Mouse (Mus musculus): ENCODE measurements around the gene Ctu2.

The Ctu2 gene

GRCm38 (mm10) chr8:122475580-122476320 is at the start of gene Ctu2, which contains the start of gene Rnf166:
TSS of gene Ctu2 (plus strand) at chr8:122476143.
TSS of gene Rnf166 (minus strand) at chr8:122476064.
- peak; percentile 93 for DNase-seq

GRCm38 (mm10) chr8:122426145-122426544 is 49.8 kb upstream of the Ctu2 start:
- no peak for DNase-seq

- DNase-seq = no peak
Observed at GRCm38 (mm10) chr8:122427607-122428006, 48.3 kb upstream of the Ctu2 start.

DNA sequence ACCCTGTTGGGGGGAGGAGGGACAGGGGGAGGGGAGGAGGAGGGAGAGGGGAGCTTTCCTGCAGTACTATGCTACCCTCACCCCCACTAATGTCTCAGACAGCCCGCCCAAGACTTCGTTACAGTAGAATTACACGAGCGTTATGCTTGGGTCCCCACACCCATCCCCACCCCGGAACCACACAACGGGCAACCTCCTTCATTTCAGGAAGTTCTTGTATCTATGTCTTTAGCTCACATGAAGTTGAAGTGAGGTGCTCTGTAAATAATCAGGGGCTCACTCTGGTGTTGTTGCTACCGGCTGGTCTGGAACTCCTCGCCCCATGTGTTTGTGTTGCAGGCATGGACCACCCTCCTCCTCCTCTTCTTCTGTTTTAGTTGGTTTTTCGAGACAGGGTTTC is 47.8 kb upstream of the Ctu2 start:
- DNase-seq = no peak

- no peak for DNase-seq
Observed at GRCm38 (mm10) chr8:122430058-122430636, 45.8 kb upstream of the Ctu2 start.

DNA sequence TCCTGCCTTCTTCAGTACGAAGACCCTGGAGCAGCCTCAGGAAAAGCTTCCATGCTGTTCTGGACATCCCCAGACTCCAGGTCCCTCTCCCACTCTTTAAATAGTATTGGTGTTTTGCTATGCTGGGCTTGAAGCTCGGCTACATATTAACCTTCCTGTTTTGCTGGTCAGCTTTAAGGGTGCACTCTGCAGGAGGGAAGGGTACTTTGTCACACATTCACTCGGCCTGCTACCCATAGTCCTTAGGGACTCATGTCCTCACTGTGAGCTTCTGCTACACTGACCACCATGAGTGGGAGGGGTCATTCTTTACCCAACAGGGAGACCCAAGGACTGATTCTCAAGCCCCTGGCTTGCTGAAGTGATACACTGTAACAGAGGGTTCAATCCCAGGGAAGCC is 45.3 kb upstream of the Ctu2 start:
- DNase-seq = no peak

DNA sequence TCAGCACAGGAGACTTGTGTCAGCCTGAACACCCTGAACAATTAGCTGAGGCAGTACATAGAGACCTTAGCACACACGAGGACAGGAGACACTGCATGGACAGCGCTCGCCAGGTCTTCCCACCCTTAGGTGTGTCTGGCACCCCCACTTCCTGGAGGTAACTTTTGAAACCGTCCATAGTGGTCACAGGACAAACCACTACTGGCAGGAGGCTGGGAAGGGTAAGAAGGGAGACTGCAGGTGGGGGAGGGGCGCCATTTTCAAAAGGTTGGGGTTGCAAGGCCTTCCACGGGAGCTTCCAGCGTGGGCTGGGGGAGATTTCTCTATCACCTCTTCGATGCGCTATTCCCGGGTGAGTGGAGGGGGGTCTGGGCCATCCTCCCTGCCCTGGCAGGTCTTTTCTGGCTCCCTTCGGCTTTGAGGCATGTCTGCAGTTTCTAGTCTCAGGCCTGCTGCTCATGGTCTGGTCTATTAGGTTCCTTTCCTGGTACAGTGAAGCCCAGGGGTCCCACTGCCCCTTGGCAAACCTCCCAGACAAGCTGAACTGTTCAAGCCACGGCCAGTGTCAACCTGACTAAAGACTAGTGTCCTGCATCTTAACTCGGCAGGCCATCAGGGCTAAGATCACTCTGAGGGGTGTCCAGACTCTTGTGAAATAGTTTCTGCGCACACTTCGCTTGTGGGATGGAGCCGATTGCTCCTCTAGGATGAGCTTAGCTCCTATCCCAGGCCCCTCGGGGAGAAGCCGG is 44.1 kb upstream of the Ctu2 start:
- peak; percentile 42 for DNase-seq

DNA sequence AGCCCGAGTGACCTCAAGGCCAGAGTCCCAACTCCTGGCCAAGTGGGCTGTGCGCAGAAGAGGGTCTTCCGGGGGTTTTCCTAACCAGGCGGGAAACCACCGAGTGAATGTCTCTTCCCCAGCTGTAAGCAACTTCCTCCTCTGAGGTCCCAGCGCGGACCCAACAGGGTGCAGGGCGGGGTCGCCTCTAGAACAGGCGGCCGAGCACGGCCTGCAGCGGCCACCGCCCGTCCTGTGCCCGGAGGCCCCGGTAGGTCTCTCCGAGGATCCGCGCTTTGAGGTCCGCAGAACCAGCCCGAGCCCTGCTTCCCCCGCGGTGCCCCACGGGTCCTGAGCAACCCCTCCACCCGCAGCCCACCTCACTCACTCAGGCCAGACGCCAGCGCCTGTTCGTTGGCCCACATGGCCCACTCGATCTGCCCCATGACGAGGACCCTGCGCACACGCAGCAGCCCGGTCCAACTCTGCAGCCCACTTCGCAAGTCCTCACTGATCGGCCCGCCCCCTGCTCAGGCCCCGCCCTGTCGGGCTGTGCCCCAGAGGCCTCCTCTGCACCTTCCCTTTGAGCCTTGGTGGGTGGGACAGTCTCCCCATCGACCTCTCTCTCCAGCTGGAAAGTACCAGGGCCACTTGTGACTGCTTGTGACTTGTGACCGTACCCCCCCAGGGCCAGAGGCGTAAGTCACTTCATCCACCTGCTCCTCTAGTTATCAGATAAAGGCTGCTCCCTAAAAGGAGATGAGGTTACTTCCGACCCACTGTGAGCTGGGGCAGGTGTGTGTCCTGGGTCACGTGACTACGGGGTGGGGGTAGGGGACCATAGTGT is 43.3 kb upstream of the Ctu2 start, which contains the start of gene Cyba:
Gene Cyba, minus strand, starts transcription at position 488 of the 826 bp plus-strand sequence.
- DNase-seq = peak; percentile 94

DNA sequence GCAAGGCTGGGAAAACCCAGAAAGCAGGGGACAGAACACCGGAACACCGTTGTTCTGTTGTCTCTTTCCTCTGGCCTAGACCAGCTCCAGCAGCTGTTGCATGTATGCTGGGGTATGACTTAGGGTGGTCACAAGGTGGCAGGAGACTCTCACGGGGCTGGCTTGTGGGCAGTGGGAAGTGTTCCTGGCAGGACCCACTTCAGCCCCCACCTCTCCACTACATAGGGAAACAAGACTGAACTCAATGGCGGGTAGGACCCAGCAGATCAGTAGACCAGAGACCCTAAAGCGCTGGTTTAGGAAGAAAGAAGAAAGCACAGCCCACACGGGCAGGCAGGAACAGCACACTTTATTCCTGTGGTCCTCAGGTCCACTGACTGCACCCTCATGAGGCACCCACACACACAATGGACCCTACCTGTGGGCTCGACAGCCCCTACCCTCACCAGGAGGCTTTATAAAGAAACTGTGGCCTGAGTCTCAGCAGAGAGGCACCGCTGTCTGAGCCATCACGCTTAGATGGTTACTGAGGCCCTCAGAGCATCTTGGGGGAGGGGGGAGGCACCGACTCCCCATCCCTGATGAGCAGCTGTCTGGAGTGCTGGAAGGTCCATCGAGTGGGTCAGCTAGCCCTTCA is 42.6 kb upstream of the Ctu2 start:
- DNase-seq = no peak

GRCm38 (mm10) chr8:122435375-122435774 is 40.6 kb upstream of the Ctu2 start:
- DNase-seq = no peak

GRCm38 (mm10) chr8:122436146-122436545 is 39.8 kb upstream of the Ctu2 start:
- DNase-seq = no peak

GRCm38 (mm10) chr8:122436586-122437125 is 39.3 kb upstream of the Ctu2 start:
- no peak for DNase-seq

GRCm38 (mm10) chr8:122437708-122438331 is 38.1 kb upstream of the Ctu2 start:
- DNase-seq = peak; percentile 56

- DNase-seq = no peak
Observed at GRCm38 (mm10) chr8:122439336-122439735, 36.6 kb upstream of the Ctu2 start.

DNA sequence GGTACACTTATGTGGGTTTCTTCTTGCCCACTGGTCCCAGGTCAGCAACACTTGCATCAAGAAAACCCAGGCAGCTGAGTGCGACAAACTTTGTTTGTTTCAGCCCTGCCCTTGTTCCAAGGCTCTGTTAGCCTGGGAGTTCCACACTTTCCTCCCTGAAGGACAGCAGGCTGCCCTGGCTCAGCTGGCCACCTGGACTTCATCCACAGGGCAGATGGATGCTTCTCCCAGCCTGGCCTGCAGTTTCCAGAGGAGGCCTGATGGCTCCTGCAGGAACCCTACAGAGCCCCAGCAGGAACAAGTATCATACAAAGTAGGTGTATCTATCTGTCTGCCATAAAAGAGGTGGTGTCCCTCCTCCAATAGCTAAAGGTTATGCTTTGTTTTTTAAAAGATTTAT is 34.6 kb upstream of the Ctu2 start:
- DNase-seq = no peak

- no peak for DNase-seq
Observed at GRCm38 (mm10) chr8:122442356-122442755, 33.6 kb upstream of the Ctu2 start.

DNA sequence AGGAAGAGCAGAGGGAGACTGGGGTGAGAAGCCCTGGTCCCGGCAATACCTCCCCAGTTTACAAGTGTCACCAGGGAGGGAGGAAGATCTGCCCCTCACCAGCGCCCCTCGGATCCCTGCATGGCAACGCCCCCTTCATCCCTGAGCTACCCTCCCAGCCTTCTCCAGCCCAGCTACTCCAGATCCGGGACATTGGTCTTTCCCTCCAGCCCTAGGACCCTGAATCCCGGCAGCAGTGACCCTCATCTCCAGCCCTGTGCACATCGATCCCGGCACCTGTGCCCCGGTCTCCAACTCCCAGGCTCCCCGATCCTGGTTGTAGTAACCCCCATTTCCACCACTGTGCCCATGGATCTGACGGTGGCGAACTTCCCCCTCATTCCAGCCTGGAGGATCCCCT is 33.2 kb upstream of the Ctu2 start:
- no peak for DNase-seq

GRCm38 (mm10) chr8:122443262-122444006 is 32.5 kb upstream of the Ctu2 start, which contains the start of gene Mvd:
TSS of gene Mvd (minus strand) at chr8:122443422.
- DNase-seq = peak; percentile 100

DNA sequence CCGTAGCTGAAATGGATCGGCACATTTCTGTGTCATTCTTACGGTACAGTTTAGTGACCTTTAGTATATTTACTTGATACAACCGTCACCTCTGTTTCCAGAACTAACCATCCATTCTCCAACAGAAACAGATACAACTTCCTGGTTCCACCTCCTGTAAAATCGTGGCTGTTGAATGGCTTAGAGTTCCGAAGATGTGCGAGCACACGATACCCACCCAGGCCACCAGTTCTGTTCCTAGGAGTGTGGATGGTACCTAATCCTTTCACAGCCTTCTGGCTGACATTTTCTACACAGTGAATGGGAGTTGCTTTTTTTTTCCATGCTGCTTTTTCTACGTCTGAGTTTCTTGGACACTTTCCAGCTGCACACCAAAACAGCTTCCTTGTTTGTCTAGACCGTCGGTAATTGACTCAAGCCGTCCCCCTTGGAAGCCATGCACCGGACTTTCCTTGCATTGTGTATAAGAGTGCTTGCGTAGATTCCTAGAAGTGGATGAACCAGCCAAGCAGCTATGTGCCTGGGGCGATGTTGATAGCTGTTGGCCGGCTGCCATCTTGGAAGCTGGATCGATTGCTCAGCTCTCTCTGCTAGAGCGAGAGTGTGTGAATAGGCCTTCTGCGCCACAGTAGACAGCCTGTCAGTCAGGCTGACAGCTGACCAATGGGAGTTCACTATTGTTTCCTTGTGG is 31.7 kb upstream of the Ctu2 start:
- DNase-seq = peak; percentile 94

DNA sequence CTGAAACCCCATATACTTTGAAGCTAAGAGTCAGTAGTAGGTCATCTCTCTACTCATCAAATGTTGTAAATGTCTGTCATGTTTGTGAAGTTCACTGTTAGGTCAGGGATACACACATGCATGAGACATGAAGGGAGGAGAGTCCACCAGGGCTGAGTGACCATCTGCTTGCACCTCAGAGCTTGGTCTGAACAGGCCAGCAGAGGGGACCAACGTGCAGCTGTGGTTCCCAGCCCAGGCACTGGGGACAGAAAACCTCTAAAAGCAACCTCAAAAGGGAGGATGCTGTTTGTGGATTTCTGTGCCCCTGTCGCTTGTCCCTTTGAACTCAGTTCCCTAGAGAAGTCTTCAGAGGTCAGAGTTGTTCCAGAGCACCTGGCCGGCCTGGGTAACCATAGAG is 30.7 kb upstream of the Ctu2 start:
- DNase-seq = no peak

Measured in lung, postnatal 10 days (tissue).